Mouse (Mus musculus): ENCODE data around the gene Hbq1a. TPM values are rescaled to one million over a fixed set of nuclear protein-coding genes. Genes with fewer than 3 reads are reported as not detected.

Gene Hbq1a
- total and polyA plus RNA-seq, 3 experiments, result 0.29 to 0.46 TPM; not detected in 1

GRCm38 (mm10) chr11:32307006-32307405, 7.1 kb downstream of the Hbq1a start:
- no peak for TF ChIP-seq BHLHE40 (IDR thresholded peaks at IDR 0.05; ENCODE audit: borderline replicate concordance, low read depth, low read length)
- TF ChIP-seq HCFC1 (IDR thresholded peaks at IDR 0.05; ENCODE audit: low read depth, low read length), result no peak
- TF ChIP-seq CHD2 (IDR thresholded peaks at IDR 0.05; ENCODE audit: low read length), result no peak
- TF ChIP-seq TCF12 (IDR thresholded peaks at IDR 0.05; ENCODE audit: low read depth, low read length), result no peak
- TF ChIP-seq ETS1 (IDR thresholded peaks at IDR 0.05; ENCODE audit: low read depth, low read length), result no peak
- TF ChIP-seq MAX (IDR thresholded peaks at IDR 0.05; ENCODE audit: low read length), result no peak
- TF ChIP-seq USF1 (IDR thresholded peaks at IDR 0.05; ENCODE audit: low read depth, low read length), result no peak
- TF ChIP-seq KAT2A (conservative IDR thresholded peaks at IDR 0.05; ENCODE audit: low read depth, low read length), result no peak
- no peak for TF ChIP-seq SIN3A (IDR thresholded peaks at IDR 0.05; ENCODE audit: low read length)
- no peaks in the 10 kb centered on the region for H3K9me3 ChIP-seq (replicated peaks; ENCODE audit: insufficient read depth, low read length)
- no peak overlapping the region for H3K27ac ChIP-seq (ENCODE audit: control insufficient read depth, low read depth, low read length)
- H3K36me3 ChIP-seq (ENCODE audit: control insufficient read depth in 1 of 2, insufficient read depth in 2 of 2, low read length in 2 of 2), result no peaks in the 10 kb centered on the region
- H3K9ac ChIP-seq (ENCODE audit: control insufficient read depth, low read depth, low read length, poor library complexity, severe bottlenecking), result no peak overlapping the region
- no peak for DNase-seq (ENCODE audit: low read depth, low spot score)
- H3K27me3 ChIP-seq (ENCODE audit: control insufficient read depth in 1 of 2, insufficient read depth in 2 of 2, low read length in 2 of 2), result no peaks in the 10 kb centered on the region; a peak in 1 of 4 replicates
- no peaks in the 10 kb centered on the region; a peak in 1 of 4 replicates for H3K4me1 ChIP-seq (ENCODE audit: control insufficient read depth in 1 of 2, insufficient read depth in 2 of 2, low read length in 2 of 2)
- no peaks in the 10 kb centered on the region for H3K79me2 ChIP-seq (ENCODE audit: control insufficient read depth, insufficient read depth, low read length, poor library complexity)
- H3K4me3 ChIP-seq (ENCODE audit: control insufficient read depth in 1 of 2, insufficient read depth in 1 of 2, low read depth in 2 of 2, low read length in 2 of 2), result no peak overlapping the region

DNA sequence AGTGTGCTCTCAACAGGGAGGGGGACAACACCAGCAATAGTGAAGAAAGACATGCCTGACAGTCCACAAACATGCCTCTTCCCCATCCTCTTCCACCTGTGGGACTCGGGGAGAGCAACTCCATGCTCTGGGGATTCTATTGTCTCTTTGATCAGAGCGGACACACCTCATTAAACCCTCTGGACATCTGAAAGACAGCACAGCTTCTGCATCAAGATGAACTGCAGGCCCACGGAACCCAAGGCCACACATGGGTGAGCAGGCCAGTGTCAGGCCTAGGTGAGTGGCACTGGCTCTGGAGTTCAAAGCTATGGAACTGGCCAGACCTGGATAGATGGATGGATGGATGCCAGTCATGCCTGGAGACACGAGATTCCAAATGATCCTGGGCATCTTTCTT, 9.6 kb downstream of the Hbq1a start:
- TF ChIP-seq POLR2A (IDR thresholded peaks at IDR 0.05; ENCODE audit: control insufficient read depth in 1 of 2, insufficient read depth in 1 of 2, low read depth in 1 of 2, low read length in 2 of 2, poor library complexity in 1 of 2) (no peak), CHD2 (IDR thresholded peaks at IDR 0.05; ENCODE audit: low read length) (no peak), SIN3A (IDR thresholded peaks at IDR 0.05; ENCODE audit: low read length) (no peak), MEF2A (IDR thresholded peaks at IDR 0.05; ENCODE audit: extremely low read depth, insufficient replicate concordance, low read depth, low read length, poor library complexity, severe bottlenecking) (no peak), GABPA (IDR thresholded peaks at IDR 0.05; ENCODE audit: low read depth, low read length) (no peak), ZMIZ1 (IDR thresholded peaks at IDR 0.05; ENCODE audit: low read depth, low read length) (no peak), HCFC1 (IDR thresholded peaks at IDR 0.05; ENCODE audit: low read depth, low read length) (no peak), NRF1 (IDR thresholded peaks at IDR 0.05; ENCODE audit: insufficient read depth, low read depth, low read length, poor library complexity, severe bottlenecking) (no peak), ZC3H11A (IDR thresholded peaks at IDR 0.05; ENCODE audit: low read depth, low read length) (no peak), POLR2AphosphoS5 (IDR thresholded peaks at IDR 0.05; ENCODE audit: borderline replicate concordance, low read depth, low read length) (no peak), MXI1 (IDR thresholded peaks at IDR 0.05; ENCODE audit: low read depth, low read length) (no peak)
- no peaks in the 10 kb centered on the region for H3K9me3 ChIP-seq (replicated peaks; ENCODE audit: insufficient read depth, low read length)
- H3K4me3 ChIP-seq (ENCODE audit: control insufficient read depth in 1 of 2, insufficient read depth in 1 of 2, low read depth in 2 of 2, low read length in 2 of 2), result no peak overlapping the region
- H3K27me3 ChIP-seq (ENCODE audit: control insufficient read depth in 1 of 2, insufficient read depth in 2 of 2, low read length in 2 of 2), result peaks cover 0 to 3% of the 10 kb centered on the region in 2 experiments; a peak in 2 of 4 replicates
- no peak for DNase-seq (ENCODE audit: low read depth, low spot score)
- H3K4me1 ChIP-seq (ENCODE audit: control insufficient read depth in 1 of 2, insufficient read depth in 2 of 2, low read length in 2 of 2), result no peaks in the 10 kb centered on the region; a peak in 1 of 4 replicates
- H3K36me3 ChIP-seq (ENCODE audit: control insufficient read depth in 1 of 2, insufficient read depth in 2 of 2, low read length in 2 of 2), result no peaks in the 10 kb centered on the region
- H3K27ac ChIP-seq (ENCODE audit: control insufficient read depth, low read depth, low read length), result no peak overlapping the region
- H3K9ac ChIP-seq (ENCODE audit: control insufficient read depth, low read depth, low read length, poor library complexity, severe bottlenecking), result no peak overlapping the region
- no peaks in the 10 kb centered on the region for H3K79me2 ChIP-seq (ENCODE audit: control insufficient read depth, insufficient read depth, low read length, poor library complexity)

Measured in MEL (cell line).